Mouse (Mus musculus): ENCODE results near the gene Ranbp9. TPM values are rescaled to one million over a fixed set of nuclear protein-coding genes. Genes with fewer than 3 reads are reported as not detected.

The Ranbp9 gene
- polyA plus RNA-seq, 1 experiment: 17.6 TPM

DNA sequence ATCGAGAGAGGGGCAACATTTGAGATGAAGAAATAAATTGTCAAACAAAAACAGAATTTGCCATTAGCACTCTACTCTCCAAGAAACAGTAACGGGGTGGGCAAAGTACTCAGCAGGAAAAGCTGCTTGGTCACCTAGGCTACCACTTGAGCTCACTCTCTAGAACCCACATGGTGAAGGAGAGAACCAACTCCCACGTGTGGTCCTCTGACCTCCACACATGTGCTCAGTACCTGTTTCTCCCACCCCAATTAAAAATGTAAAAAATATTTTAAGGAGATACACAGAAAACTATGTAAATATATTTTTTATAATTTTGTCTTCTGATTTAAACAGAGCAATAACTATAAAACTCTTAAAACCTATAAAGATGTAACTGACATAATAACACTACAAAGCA is 33.4 kb downstream of the Ranbp9 start:
- peaks cover 85% of the 10 kb centered on the region for H3K79me3 ChIP-seq (ENCODE audit: low read depth)
- H3K4me3 ChIP-seq (ENCODE audit: insufficient read depth, poor library complexity, severe bottlenecking): no peak overlapping the region
- no peaks in the 10 kb centered on the region for H3K27me3 ChIP-seq (ENCODE audit: control insufficient read depth, insufficient read depth, insufficient read length)
- H3K36me3 ChIP-seq (ENCODE audit: control insufficient read depth, insufficient read depth): no peaks in the 10 kb centered on the region
- H3K79me2 ChIP-seq (ENCODE audit: control insufficient read depth, insufficient read depth): peaks cover 99% of the 10 kb centered on the region
- TF ChIP-seq MYOD1 (IDR thresholded peaks at IDR 0.05; ENCODE audit: control insufficient read depth, insufficient read length, low read depth): no peak
- TF ChIP-seq MAX (IDR thresholded peaks at IDR 0.05): no peak
- TF ChIP-seq MYOG (IDR thresholded peaks at IDR 0.05; ENCODE audit: control insufficient read depth, extremely low read depth, insufficient read length): no peak
- TF ChIP-seq FOSL1 (IDR thresholded peaks at IDR 0.05; ENCODE audit: insufficient read depth, low read length, poor library complexity, severe bottlenecking): no peak
- no peak for TF ChIP-seq CTCF (IDR thresholded peaks at IDR 0.05; ENCODE audit: control insufficient read depth, insufficient read depth, insufficient read length)
- TF ChIP-seq USF1 (IDR thresholded peaks at IDR 0.05; ENCODE audit: low read depth): no peak
- no peak overlapping the region for H3ac ChIP-seq (ENCODE audit: control insufficient read depth, insufficient read length, low read depth)

DNA sequence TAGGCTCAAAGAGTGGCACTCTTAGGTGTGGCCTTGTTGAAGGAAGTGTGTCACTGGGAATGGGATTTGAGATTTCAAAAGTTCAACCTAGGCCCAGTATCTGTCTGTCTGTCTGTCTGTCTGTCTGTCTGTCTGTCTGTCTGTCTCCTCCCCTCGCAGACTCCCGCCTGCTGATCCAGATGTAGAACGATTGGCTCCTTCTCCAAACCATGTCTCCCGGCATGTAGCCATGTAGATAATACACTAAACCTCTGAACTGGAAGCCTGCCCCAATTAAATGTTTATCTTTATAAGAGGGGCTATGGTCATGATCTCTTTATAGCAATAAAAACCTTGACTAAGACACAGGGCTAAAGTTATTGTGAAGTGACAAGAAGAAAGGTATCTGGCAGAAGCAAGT is 35.3 kb downstream of the Ranbp9 start:
- no peak for TF ChIP-seq MYOD1 (IDR thresholded peaks at IDR 0.05; ENCODE audit: control insufficient read depth, insufficient read length, low read depth)
- TF ChIP-seq MAX (IDR thresholded peaks at IDR 0.05): no peak
- no peak for TF ChIP-seq USF1 (IDR thresholded peaks at IDR 0.05; ENCODE audit: low read depth)
- TF ChIP-seq FOSL1 (IDR thresholded peaks at IDR 0.05; ENCODE audit: insufficient read depth, low read length, poor library complexity, severe bottlenecking): no peak
- no peak for TF ChIP-seq CTCF (IDR thresholded peaks at IDR 0.05; ENCODE audit: control insufficient read depth, insufficient read depth, insufficient read length)
- no peak for TF ChIP-seq CEBPB (IDR thresholded peaks at IDR 0.05; ENCODE audit: low read depth)
- TF ChIP-seq MYOG (IDR thresholded peaks at IDR 0.05; ENCODE audit: control insufficient read depth, extremely low read depth, insufficient read length): no peak
- Histone ChIP-seq H3ac (ENCODE audit: control insufficient read depth, insufficient read length, low read depth) (no peak overlapping the region), H3K4me3 (ENCODE audit: insufficient read depth, poor library complexity, severe bottlenecking) (no peak overlapping the region), H3K79me3 (ENCODE audit: low read depth) (peaks cover 74% of the 10 kb centered on the region), H3K79me2 (ENCODE audit: control insufficient read depth, insufficient read depth) (peaks cover 98% of the 10 kb centered on the region), H3K36me3 (ENCODE audit: control insufficient read depth, insufficient read depth) (no peaks in the 10 kb centered on the region), H3K27me3 (ENCODE audit: control insufficient read depth, insufficient read depth, insufficient read length) (no peaks in the 10 kb centered on the region)

DNA sequence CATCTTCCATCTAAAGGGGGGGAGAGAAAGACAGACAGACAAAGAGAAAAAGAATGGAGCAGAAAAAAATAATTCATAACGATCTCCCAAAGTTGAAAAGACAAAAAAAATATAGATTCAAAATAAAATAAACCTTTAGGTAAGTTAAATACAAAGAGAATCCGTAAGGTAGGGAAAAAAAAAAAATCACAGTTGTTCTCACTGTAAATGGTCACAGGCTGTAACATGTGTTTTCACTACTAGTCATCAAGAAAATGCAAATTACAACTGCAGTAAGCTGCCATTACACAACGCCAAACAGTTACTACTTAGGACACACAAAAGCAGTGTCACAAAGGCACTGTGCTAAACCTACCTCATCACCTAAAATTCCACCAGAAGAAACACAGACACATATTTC is 36.4 kb downstream of the Ranbp9 start:
- no peaks in the 10 kb centered on the region for H3K36me3 ChIP-seq (ENCODE audit: control insufficient read depth, insufficient read depth)
- no peak overlapping the region for H3ac ChIP-seq (ENCODE audit: control insufficient read depth, insufficient read length, low read depth)
- no peak overlapping the region for H3K4me3 ChIP-seq (ENCODE audit: insufficient read depth, poor library complexity, severe bottlenecking)
- H3K79me2 ChIP-seq (ENCODE audit: control insufficient read depth, insufficient read depth): peaks cover 98% of the 10 kb centered on the region
- no peaks in the 10 kb centered on the region for H3K27me3 ChIP-seq (ENCODE audit: control insufficient read depth, insufficient read depth, insufficient read length)
- H3K79me3 ChIP-seq (ENCODE audit: low read depth): peaks cover 78% of the 10 kb centered on the region
- TF ChIP-seq CTCF (IDR thresholded peaks at IDR 0.05; ENCODE audit: control insufficient read depth, insufficient read depth, insufficient read length): no peak
- no peak for TF ChIP-seq MYOD1 (IDR thresholded peaks at IDR 0.05; ENCODE audit: control insufficient read depth, insufficient read length, low read depth)
- no peak for TF ChIP-seq FOSL1 (IDR thresholded peaks at IDR 0.05; ENCODE audit: insufficient read depth, low read length, poor library complexity, severe bottlenecking)
- TF ChIP-seq MAX (IDR thresholded peaks at IDR 0.05): no peak
- TF ChIP-seq USF1 (IDR thresholded peaks at IDR 0.05; ENCODE audit: low read depth): no peak
- no peak for TF ChIP-seq CEBPB (IDR thresholded peaks at IDR 0.05; ENCODE audit: low read depth)
- TF ChIP-seq MYOG (IDR thresholded peaks at IDR 0.05; ENCODE audit: control insufficient read depth, extremely low read depth, insufficient read length): no peak

DNA sequence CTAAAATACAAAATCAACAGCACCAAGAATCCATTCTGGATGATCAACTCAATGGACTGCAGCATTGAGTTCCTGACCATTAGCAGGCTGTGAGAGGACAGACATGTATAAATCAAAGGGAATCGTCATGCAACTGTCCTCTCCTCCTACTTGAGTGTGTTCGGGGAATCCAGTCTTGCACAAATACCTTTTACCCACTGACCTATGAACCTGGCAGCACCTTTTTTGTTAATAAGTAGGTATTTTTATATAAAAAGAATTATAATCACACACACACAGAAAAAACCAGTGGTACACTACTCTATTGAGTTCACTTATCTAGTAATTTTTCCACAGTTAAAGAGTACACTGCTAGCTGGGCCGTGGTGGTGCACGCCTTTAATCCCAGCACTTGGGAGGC is 37.4 kb downstream of the Ranbp9 start:
- Histone ChIP-seq H3K79me3 (ENCODE audit: low read depth) (peaks cover 79% of the 10 kb centered on the region), H3ac (ENCODE audit: control insufficient read depth, insufficient read length, low read depth) (no peak overlapping the region), H3K36me3 (ENCODE audit: control insufficient read depth, insufficient read depth) (no peaks in the 10 kb centered on the region), H3K27me3 (ENCODE audit: control insufficient read depth, insufficient read depth, insufficient read length) (no peaks in the 10 kb centered on the region), H3K4me3 (ENCODE audit: insufficient read depth, poor library complexity, severe bottlenecking) (no peak overlapping the region), H3K79me2 (ENCODE audit: control insufficient read depth, insufficient read depth) (peaks cover 98% of the 10 kb centered on the region)
- TF ChIP-seq USF1 (IDR thresholded peaks at IDR 0.05; ENCODE audit: low read depth) (no peak), CEBPB (IDR thresholded peaks at IDR 0.05; ENCODE audit: low read depth) (no peak), MAX (IDR thresholded peaks at IDR 0.05) (no peak), FOSL1 (IDR thresholded peaks at IDR 0.05; ENCODE audit: insufficient read depth, low read length, poor library complexity, severe bottlenecking) (no peak), MYOD1 (IDR thresholded peaks at IDR 0.05; ENCODE audit: control insufficient read depth, insufficient read length, low read depth) (no peak), MYOG (IDR thresholded peaks at IDR 0.05; ENCODE audit: control insufficient read depth, extremely low read depth, insufficient read length) (no peak), CTCF (IDR thresholded peaks at IDR 0.05; ENCODE audit: control insufficient read depth, insufficient read depth, insufficient read length) (no peak)

DNA sequence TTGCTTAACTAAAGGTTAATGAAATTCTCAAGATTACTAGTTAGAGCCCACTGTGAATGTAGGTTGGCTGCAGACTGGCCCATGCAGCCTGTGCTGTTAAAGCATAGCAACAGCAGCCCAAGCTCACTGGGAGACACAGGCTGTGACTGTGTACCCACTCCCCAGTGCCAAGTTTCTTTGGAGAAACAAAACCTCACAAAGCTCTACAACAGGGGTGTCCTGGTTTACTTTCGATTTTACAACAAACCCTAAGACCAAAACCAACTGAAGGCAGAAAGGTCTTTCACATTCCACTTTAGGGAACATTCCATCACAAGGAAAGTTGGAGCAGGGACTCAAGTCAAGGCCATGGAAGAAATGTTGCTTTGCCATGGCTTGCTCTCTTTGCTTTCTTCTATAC is 38.5 kb downstream of the Ranbp9 start:
- no peaks in the 10 kb centered on the region for H3K27me3 ChIP-seq (ENCODE audit: control insufficient read depth, insufficient read depth, insufficient read length)
- no peak for TF ChIP-seq USF1 (IDR thresholded peaks at IDR 0.05; ENCODE audit: low read depth)
- TF ChIP-seq MAX (IDR thresholded peaks at IDR 0.05): no peak
- no peak for TF ChIP-seq CTCF (IDR thresholded peaks at IDR 0.05; ENCODE audit: control insufficient read depth, insufficient read depth, insufficient read length)
- no peak for TF ChIP-seq FOSL1 (IDR thresholded peaks at IDR 0.05; ENCODE audit: insufficient read depth, low read length, poor library complexity, severe bottlenecking)
- TF ChIP-seq CEBPB (IDR thresholded peaks at IDR 0.05; ENCODE audit: low read depth): no peak
- no peak for TF ChIP-seq MYOD1 (IDR thresholded peaks at IDR 0.05; ENCODE audit: control insufficient read depth, insufficient read length, low read depth)
- TF ChIP-seq MYOG (IDR thresholded peaks at IDR 0.05; ENCODE audit: control insufficient read depth, extremely low read depth, insufficient read length): no peak
- no peak overlapping the region for H3ac ChIP-seq (ENCODE audit: control insufficient read depth, insufficient read length, low read depth)
- H3K79me3 ChIP-seq (ENCODE audit: low read depth): peaks cover 75% of the 10 kb centered on the region
- peaks cover 98% of the 10 kb centered on the region for H3K79me2 ChIP-seq (ENCODE audit: control insufficient read depth, insufficient read depth)
- no peaks in the 10 kb centered on the region for H3K36me3 ChIP-seq (ENCODE audit: control insufficient read depth, insufficient read depth)
- H3K4me3 ChIP-seq (ENCODE audit: insufficient read depth, poor library complexity, severe bottlenecking): no peak overlapping the region

DNA sequence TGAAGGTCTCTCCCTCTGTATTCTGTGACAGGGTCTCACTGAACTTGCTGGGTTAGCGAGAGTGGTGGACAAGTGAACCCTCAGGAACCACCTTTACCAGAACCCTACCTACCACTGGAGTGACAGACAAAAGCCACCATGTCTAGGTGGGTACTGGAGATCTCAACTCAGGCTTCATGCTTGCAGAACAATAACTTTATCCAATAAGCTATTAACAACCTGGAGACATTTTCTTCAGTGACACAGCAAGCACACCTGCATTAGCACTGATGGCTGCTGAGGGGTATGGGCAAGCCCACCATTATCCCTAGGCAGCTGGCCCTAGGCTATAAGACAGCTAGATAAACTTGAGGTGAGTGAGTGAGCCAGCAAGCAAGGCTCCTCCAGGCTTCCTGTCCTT is 40.7 kb downstream of the Ranbp9 start:
- Histone ChIP-seq H3ac (ENCODE audit: control insufficient read depth, insufficient read length, low read depth) (no peak overlapping the region), H3K4me3 (ENCODE audit: insufficient read depth, poor library complexity, severe bottlenecking) (no peak overlapping the region), H3K79me2 (ENCODE audit: control insufficient read depth, insufficient read depth) (peaks cover 99% of the 10 kb centered on the region), H3K27me3 (ENCODE audit: control insufficient read depth, insufficient read depth, insufficient read length) (no peaks in the 10 kb centered on the region), H3K79me3 (ENCODE audit: low read depth) (peaks cover 74% of the 10 kb centered on the region), H3K36me3 (ENCODE audit: control insufficient read depth, insufficient read depth) (no peaks in the 10 kb centered on the region)
- no peak for TF ChIP-seq MYOG (IDR thresholded peaks at IDR 0.05; ENCODE audit: control insufficient read depth, extremely low read depth, insufficient read length)
- no peak for TF ChIP-seq CEBPB (IDR thresholded peaks at IDR 0.05; ENCODE audit: low read depth)
- no peak for TF ChIP-seq MYOD1 (IDR thresholded peaks at IDR 0.05; ENCODE audit: control insufficient read depth, insufficient read length, low read depth)
- no peak for TF ChIP-seq FOSL1 (IDR thresholded peaks at IDR 0.05; ENCODE audit: insufficient read depth, low read length, poor library complexity, severe bottlenecking)
- no peak for TF ChIP-seq USF1 (IDR thresholded peaks at IDR 0.05; ENCODE audit: low read depth)
- no peak for TF ChIP-seq MAX (IDR thresholded peaks at IDR 0.05)

Data from C2C12 (cell line).